Mouse (Mus musculus) NIH3T3 (cell line): Measurements from ENCODE around the gene Ppp1r16b.

Experiments
- DNase-seq: peaks from one replicate; pipeline ENCODE4 v3.0.0-alpha.2; 2012; ENCODE audit warnings: low read depth

Ppp1r16b gene

GRCm38 (mm10) chr2:158692191-158692590 is 27.0 kb downstream of the Ppp1r16b start:
- DNase-seq: no peak

GRCm38 (mm10) chr2:158695811-158696210 is 30.6 kb downstream of the Ppp1r16b start:
- no peak for DNase-seq

- no peak for DNase-seq
Measured at GRCm38 (mm10) chr2:158696451-158696850, 31.3 kb downstream of the Ppp1r16b start.

- DNase-seq: no peak
Measured at GRCm38 (mm10) chr2:158699908-158700307, 34.7 kb downstream of the Ppp1r16b start.

- no peak for DNase-seq
Measured at GRCm38 (mm10) chr2:158700535-158701256, 35.5 kb downstream of the Ppp1r16b start.

DNA sequence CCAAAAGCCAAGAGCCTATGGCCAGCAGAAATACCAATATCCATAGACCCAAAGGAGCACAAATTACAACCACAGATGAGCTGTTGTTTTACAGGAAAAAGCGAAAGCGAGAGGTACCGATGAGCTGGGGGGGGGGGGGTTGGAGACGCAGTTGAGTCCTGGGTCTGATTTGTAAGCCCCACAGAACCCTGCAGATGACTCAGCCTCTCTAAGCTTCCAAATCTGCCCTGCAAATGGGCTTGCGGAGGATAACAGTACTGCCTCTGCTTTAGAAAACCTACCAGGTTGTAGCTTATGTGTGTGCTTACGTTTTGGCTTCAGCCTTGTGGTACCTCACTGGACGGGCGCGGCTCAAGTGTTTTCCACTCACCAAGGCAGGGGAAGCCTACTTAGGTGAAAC is 36.3 kb downstream of the Ppp1r16b start:
- DNase-seq: no peak

DNA sequence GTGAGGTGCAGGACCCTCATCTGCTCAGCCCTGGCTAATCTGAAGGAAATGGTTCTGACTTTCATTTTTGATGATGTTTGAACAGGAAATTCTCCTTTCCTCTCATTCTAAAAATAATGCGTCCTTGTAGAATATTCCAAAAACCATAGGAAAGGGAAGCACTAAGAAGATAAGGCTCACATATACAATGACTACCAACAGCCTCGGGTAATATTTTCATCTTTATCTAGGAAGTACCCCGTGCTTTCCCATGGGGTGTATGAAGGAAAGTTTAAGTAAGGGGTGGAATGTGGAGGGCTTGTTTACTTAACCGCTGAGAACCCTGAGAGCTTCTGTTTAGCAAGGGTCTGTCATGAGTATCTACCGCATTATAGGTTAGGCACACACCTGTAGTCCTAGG is 37.0 kb downstream of the Ppp1r16b start:
- no peak for DNase-seq

- DNase-seq: peak; percentile 11
Measured at GRCm38 (mm10) chr2:158704720-158705119, 39.5 kb downstream of the Ppp1r16b start.

DNA sequence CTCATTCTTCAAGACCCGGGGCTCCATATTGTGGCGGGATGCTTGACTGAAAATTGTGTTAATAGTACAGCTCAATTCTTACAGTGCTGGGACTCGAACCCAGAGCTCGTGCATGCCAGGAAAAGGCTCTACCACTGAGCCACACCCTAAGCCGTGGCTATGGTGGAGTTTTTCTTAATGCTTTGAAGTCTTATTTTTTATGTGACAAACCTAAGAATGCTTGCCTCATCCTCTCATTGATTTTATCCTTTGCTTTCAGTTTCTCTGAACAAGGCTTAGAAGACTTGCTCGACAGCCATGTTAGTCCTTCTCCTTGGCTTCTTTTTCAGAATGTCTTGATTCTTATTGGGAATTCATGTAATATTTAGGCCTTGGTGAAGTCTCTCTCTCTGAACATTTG is 40.3 kb downstream of the Ppp1r16b start:
- DNase-seq: no peak

DNA sequence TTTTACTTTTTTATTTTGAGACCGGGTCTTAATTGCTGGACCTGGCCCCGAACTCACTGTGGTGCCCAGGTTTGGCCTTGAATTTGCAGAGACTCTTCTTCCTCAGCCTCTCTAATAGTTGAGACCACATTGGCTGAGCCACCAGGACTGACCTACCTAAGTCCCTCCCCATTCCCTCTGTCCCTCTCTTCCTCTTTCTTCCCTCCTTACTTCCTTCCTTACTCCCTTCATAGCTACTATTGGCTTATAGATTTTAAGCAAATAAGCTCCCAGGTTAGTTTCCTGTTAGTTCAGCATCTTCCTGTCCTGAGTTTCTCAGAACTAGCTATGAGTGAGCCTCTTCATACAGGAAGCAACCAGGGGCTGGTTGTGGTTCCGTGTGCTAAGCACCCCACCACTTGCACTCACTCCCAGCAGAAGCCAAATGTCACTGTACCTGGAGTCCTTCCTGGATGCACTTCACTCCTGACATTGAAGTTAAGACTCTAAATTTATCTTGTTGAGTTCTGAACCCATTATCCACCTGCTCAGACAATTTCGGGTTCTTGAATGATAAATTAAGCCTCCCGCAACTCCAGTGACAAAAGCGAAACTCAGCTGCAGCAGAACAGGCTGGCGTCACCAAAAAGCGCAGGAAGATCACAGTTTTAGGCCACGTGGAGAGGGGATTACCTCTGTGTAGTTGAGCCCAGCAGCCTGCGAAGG is 41.7 kb downstream of the Ppp1r16b start:
- no peak for DNase-seq

DNA sequence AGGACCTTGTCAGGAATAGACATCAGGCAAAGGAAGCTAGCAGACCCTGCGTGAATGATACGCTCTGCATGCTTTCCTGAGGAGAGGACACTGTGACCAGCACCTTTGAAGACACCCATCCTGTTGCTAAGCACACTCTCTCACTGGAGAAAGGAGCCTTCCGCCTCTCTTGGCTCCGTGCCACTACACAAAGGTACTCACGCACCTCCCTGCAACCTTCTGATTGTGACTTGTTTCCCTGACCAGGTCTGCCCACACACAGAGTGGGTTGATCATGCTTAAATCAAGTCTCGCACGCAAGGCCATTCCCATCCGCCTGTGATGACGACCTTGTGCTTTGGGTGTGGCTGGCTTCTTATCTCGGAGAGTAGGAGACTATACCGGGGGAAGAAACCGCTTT is 42.9 kb downstream of the Ppp1r16b start:
- DNase-seq: no peak

GRCm38 (mm10) chr2:158711929-158712751 is 46.9 kb downstream of the Ppp1r16b start:
- peak; percentile 62 for DNase-seq

- DNase-seq: no peak
Measured at GRCm38 (mm10) chr2:158714826-158715225, 49.6 kb downstream of the Ppp1r16b start.

DNA sequence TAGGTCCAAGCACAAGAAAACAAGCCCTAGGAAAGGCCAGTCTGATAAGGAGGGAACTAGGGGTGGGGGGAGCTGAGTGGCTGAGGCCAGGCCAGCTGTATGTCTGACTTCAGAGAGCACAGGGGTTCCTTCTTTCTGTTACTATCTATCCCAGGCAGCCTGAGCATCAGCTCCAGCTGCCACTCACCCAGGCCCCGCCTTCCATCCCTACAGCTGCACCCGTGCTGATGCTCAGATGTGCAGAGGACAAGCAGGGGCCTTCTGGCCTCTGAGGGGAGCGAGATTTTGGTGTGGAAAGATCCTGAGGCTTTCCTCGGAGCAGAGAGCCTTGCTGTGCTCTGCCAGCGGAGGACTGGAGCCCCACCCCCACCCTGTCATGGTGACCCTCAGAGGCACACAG is 50.9 kb downstream of the Ppp1r16b start:
- no peak for DNase-seq

DNA sequence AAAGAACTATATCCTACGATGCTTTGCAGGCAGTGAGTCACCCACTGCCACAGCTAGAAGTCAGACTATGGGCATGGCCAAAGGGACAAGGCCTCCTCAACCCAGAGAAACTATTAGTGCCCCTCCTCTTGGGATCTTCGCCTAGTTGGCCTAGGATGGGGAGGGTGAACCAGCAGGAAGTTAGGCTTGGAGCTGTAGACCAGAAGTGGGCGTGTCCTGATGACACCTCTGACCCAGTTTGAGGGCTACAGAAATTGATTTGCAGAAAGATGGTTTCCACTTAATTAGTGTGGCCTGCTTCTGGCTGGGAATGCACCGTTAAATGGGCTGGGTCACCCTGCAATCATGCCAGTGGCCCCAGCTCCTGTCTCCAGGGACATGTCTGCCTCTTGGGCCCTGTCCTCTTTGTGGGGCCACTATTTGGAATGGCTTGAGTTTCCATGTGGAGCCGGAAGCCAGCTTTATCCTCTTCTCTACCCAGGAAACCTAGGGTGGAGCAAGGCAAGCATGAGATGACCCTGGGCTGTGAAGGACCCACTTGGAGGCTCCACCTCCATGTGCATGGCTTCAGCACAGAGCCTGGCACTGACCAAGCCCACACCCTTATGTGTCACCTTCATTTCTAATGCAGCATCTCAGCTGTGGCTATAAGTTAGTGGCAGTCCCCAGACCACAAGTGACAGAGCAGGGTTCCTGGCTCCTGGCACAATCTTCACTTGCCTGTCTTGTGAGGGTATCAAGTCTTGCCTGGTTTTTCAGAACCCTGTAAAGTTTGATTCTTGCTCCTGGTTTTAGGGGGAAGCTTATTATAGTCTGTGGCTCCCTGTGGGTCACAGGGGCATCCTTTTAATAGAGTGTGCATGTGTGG is 52.6 kb downstream of the Ppp1r16b start:
- no peak for DNase-seq

- no peak for DNase-seq
Measured at GRCm38 (mm10) chr2:158718816-158719549, 53.8 kb downstream of the Ppp1r16b start.

GRCm38 (mm10) chr2:158720715-158721370 is 55.6 kb downstream of the Ppp1r16b start:
- DNase-seq: no peak

DNA sequence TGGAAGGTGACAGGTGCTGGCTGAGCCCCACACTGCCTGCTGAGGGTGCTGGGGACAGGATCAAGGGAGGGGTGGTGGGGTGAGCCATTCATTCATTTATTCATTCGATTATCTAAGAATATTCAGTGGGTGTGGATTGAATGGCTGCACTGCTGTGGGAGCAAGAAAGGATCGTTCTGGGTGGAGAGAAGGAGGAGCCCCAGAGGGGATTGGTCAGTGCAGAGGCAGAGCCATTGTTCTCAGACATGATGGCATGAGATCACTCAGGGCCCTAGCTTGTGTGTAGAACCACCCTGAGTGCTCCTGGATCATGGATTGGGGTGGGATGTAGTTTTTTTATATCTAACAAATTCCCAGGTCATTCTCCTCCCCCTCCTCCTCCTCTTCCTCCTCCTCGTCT is 56.3 kb downstream of the Ppp1r16b start:
- no peak for DNase-seq

- no peak for DNase-seq
Measured at GRCm38 (mm10) chr2:158722135-158722534, 56.9 kb downstream of the Ppp1r16b start.

- DNase-seq: no peak
Measured at GRCm38 (mm10) chr2:158722991-158723551, 57.9 kb downstream of the Ppp1r16b start.
